Mouse (Mus musculus) liver, embryonic 13.5 days (tissue): ENCODE data around the gene Tshz2. TPM values are rescaled to one million over a fixed set of nuclear protein-coding genes. Genes with fewer than 3 reads are reported as not detected.
A peak's percentile ranks its signal among the peaks of the same experiment; 100 is the strongest.

Experiments
- ATAC-seq: fragments of 200-750 bp; cut with Nextera tagmentation; 2 replicates; pipeline ENCODE4 v1.8.0; 2017; ENCODE audit warnings: low read depth, mild to moderate bottlenecking, moderate number of reproducible peaks, moderate library complexity
- DNase-seq: peaks from one replicate; pipeline ENCODE4 v3.0.0; 2022
- H3K27ac ChIP-seq: fragments of 300-500 bp; sonication (generic); 2 replicates; pipeline ENCODE4 v1.5.1; 2015; ENCODE audit warnings: moderate library complexity, mild to moderate bottlenecking, inconsistent platforms
- H3K27me3 ChIP-seq: fragments of 300-500 bp; sonication (generic); 2 replicates; pipeline ENCODE4 v1.6.1; 2015; ENCODE audit warnings: mild to moderate bottlenecking, inconsistent platforms
- H3K36me3 ChIP-seq: fragments of 300-500 bp; sonication (generic); 2 replicates; pipeline ENCODE4 v1.6.1; 2015; ENCODE audit warnings: mild to moderate bottlenecking, inconsistent platforms
- H3K4me1 ChIP-seq: fragments of 300-500 bp; sonication (generic); replicated peaks from 2 replicates; pipeline ENCODE4 v1.6.1; 2015; ENCODE audit warnings: inconsistent platforms
- H3K4me2 ChIP-seq: fragments of 300-500 bp; sonication (generic); 2 replicates; pipeline ENCODE4 v1.6.1; 2015; ENCODE audit warnings: inconsistent platforms, mild to moderate bottlenecking, moderate library complexity
- H3K4me3 ChIP-seq: fragments of 300-500 bp; sonication (generic); replicated peaks from 2 replicates; pipeline ENCODE4 v1.5.1; 2015; ENCODE audit warnings: mild to moderate bottlenecking, inconsistent platforms
- H3K9ac ChIP-seq: fragments of 300-500 bp; sonication (generic); 2 replicates; pipeline ENCODE4 v1.6.1; 2015; ENCODE audit warnings: mild to moderate bottlenecking, inconsistent platforms
- H3K9me3 ChIP-seq: fragments of 300-500 bp; sonication (generic); replicated peaks from 2 replicates; pipeline ENCODE4 v1.6.1; 2016; ENCODE audit warnings: inconsistent platforms
- WGBS: fragments of 180-500 bp; shearing (Covaris S2); methylation state at CpG from one replicate; pipeline ENCODE4 v1.1.7; 2015; ENCODE audit not compliant: insufficient replicate concordance; 5-methylcytosine and 5-hydroxymethylcytosine counted together
- polyA plus RNA-seq: library from polyadenylated mRNA; unstranded; fragments of >200 nt; fragmentation: Nextera tagmentation; extraction: Ambion mirVana; gene quantifications from 2 replicates; pipeline ENCODE4 v1.2.1, GENCODE M21; 2015

The Tshz2 gene
- polyA plus RNA-seq, 1 experiment from 2014 or later = 1.0 TPM

DNA sequence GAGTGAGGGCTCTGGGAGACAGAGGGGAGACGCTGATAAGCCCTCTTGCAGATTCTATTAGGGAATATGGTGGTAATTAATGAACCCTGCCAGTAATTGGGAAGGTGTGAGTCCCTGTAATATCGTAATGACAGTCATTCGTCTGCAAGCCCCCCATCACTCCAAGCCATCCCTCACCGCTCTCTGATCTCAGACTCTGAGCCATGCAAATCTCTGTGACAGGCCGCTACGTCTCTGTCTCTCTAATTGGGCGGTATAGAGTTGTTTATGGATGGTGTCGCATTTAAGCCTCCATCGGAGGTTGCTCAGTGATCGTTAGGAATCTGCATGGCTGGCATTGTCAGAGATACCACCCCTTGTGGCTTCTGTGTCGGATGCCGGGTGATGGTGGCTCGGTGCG, 407.0 kb downstream of the Tshz2 start:
- H3K4me3 ChIP-seq = no peak overlapping the region
- ATAC-seq (no peak), DNase-seq (no peak)
- H3K9ac ChIP-seq = no peak overlapping the region
- H3K36me3 ChIP-seq = no peaks in the 10 kb centered on the region
- no peaks in the 10 kb centered on the region for H3K27me3 ChIP-seq
- no peaks in the 10 kb centered on the region for H3K4me1 ChIP-seq
- H3K27ac ChIP-seq = no peak overlapping the region
- H3K9me3 ChIP-seq = no peaks in the 10 kb centered on the region
- H3K4me2 ChIP-seq = no peak overlapping the region
- 75% methylated on average over 14 of the region's 14 CpGs for WGBS

DNA sequence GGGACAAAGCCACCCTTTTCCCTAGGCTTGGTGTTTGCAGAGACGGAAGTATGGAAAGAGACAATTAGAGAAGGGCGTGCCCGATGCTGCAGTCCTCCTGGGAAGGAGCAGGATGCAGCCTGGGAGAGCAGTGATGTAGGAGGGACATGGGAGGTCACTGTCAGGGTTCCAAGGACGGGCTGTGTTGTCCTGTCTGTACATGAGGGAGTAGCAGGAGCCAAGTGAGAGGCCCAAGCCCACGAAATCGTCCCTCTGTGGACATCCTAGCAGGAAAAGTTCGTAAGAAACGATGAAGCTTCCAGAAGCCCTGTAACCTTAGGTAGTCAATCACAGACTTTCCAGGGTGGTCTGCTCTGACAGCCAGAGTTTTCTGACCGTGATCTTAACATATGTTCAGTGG, 408.3 kb downstream of the Tshz2 start:
- DNase-seq = no peak
- H3K4me2 ChIP-seq = no peak overlapping the region
- no peaks in the 10 kb centered on the region for H3K27me3 ChIP-seq
- no peak for ATAC-seq
- 53% methylated on average over 9 of the region's 9 CpGs for WGBS
- H3K27ac ChIP-seq = no peak overlapping the region
- H3K9ac ChIP-seq = no peak overlapping the region
- 0 out of 2 replicates have a peak, but pooled peaks cover 3% of the 10 kb centered on the region for H3K9me3 ChIP-seq
- H3K36me3 ChIP-seq = no peaks in the 10 kb centered on the region
- no peaks in the 10 kb centered on the region for H3K4me1 ChIP-seq
- no peak overlapping the region for H3K4me3 ChIP-seq

DNA sequence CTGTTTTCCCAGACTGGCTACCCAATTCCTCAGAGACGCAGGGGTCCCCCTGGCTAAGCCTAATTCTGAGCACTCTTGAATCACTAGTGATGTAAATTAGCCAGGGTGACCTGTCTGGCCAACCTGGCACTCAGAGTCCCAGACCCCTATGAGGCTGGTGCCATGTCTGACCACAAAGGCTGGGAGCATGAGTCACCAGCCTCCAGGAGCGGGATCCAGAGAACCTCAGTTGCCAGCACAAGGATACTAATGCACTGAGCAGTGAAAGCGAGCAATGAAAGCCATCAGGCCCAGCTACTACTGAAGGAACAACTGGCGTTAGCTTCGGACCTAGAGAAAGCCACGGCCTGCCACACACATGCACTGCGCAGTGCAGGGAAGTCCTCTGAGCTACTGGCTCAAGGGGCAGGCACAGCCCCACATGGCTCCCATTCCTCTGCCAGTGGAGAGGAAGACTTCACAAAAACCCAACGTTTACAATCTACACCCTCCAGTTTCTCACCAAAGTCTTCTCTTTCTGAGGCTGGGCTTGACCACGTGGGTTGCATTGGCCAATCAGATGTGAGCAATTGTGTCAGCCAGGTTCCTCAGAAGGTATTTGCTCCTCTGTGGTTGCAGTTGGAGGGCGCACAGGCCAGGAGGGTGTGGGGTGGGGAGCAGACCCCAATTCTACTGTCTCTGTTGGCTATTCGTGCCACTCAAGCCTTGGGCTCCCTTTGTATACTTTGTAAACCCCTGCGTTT, 409.8 kb downstream of the Tshz2 start:
- H3K27me3 ChIP-seq = no peaks in the 10 kb centered on the region
- no peak overlapping the region for H3K4me3 ChIP-seq
- no peak overlapping the region for H3K9ac ChIP-seq
- no peak overlapping the region for H3K27ac ChIP-seq
- H3K36me3 ChIP-seq = no peaks in the 10 kb centered on the region
- DNase-seq (no peak), ATAC-seq (no peak)
- no peak overlapping the region for H3K4me2 ChIP-seq
- no peaks in the 10 kb centered on the region for H3K4me1 ChIP-seq
- 66% methylated on average over 12 of the region's 12 CpGs for whole genome bisulfite sequencing
- 0 out of 2 replicates have a peak, but pooled peaks cover 3% of the 10 kb centered on the region for H3K9me3 ChIP-seq

DNA sequence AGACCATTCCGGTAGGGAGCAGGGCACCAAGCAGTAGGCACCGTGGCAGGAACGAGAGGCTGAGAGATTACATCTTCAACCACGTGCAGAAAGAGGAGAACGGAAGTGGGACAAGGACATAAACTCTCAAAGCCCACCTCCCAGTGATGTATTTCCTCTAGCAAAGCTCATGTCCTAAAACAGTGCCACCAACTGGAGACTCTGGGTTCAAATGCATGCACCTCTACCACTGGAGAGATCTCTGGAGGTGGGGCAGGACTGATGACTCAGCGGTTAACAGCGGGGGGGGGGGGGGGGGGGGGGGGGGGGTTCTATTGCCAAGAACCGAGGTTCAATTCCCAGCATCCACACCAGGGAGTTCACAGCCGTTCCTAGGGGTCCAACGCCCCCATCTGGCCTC, 410.5 kb downstream of the Tshz2 start:
- Histone ChIP-seq H3K36me3 (no peaks in the 10 kb centered on the region), H3K9me3 (0 out of 2 replicates have a peak, but pooled peaks cover 3% of the 10 kb centered on the region), H3K4me2 (no peak overlapping the region), H3K9ac (no peak overlapping the region), H3K4me3 (no peak overlapping the region), H3K4me1 (no peaks in the 10 kb centered on the region), H3K27ac (no peak overlapping the region), H3K27me3 (no peaks in the 10 kb centered on the region)
- DNase-seq = no peak
- ATAC-seq = no peak
- WGBS = 61% methylated on average over 8 of the region's 10 CpGs

DNA sequence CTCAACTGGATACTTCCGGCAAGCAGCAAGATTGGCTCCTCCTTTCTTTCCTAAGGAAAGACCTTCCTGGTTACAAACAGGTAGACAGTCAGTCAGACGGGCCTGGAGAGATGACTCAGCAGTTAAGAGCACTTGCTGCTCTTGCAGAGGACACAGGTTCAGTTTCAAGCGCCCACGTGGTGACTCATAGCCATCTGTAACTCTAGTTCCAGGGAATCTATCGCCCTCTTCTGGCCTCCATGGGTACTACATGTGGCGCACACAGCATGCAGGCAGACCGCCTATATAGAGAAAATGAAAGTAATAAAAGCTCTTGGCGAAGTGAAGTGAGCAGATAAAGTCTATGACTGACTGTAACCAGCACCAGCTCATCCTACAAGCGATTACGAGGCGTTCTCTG, 413.1 kb downstream of the Tshz2 start:
- Histone ChIP-seq H3K4me3 (no peak overlapping the region), H3K9me3 (0 out of 2 replicates have a peak, but pooled peaks cover 3% of the 10 kb centered on the region), H3K4me2 (no peak overlapping the region), H3K9ac (no peak overlapping the region), H3K27ac (no peak overlapping the region), H3K27me3 (no peaks in the 10 kb centered on the region), H3K4me1 (no peaks in the 10 kb centered on the region), H3K36me3 (no peaks in the 10 kb centered on the region)
- DNase-seq = no peak
- ATAC-seq = no peak
- WGBS = 66% methylated on average over 11 of the region's 11 CpGs

DNA sequence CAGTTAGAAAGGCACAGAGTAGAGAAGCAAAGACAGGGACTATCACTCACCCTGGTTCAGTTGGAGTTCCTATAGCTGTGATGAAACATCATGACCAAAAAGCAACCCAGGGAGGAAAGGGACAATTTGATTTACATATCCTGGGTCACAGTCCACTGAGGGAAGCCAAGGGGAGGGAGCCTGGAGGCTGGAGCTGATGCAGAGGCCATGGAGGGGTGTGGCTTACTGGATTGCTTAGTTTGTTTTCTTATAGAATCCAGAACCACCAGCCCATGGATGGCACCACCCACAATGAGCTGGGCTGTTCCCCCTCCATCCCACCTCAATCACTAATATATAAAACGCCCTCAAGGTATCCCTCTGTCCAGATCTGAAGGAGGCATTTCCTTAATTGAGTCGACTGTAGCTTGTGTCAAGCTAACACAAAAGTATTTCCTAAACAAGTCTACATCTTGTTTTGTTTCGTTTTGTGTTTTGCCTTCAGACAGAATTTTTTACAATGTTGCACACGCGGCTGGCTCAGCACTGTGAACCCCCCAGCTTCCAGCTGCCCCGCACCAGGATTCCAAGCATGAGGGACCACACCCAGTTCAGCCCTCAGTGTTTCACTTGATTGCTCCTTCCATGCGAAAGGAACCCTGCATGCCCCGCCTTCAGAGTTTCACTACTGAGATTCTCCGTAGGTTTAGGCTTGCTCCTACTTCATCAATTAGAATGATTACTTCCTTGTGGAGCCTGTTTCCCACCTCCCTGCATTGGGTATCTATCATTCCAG, 413.7 kb downstream of the Tshz2 start:
- DNase-seq = no peak
- 0 out of 2 replicates have a peak, but pooled peaks cover 3% of the 10 kb centered on the region for H3K9me3 ChIP-seq
- no peak for ATAC-seq

DNA sequence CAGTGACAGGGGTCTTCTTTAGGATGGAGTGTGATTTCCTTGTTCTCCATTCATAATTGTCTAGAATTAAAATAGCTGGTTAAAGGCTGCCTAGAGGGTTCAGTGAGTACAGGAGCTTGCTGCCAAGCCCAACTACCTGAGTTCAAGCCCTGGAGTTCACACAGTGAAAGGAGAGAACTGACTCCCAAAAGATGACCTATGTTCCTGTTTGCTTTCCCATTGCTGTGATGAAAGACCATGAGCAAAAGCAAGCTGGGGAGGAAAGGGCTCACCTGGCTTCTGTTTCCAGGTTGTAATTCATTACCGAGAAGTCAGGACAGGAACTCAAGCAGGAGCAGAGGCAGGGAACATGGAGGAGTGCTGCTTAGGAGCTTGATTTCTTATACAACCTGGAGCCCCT, 416.0 kb downstream of the Tshz2 start:
- Histone ChIP-seq H3K9me3 (0 out of 2 replicates have a peak, but pooled peaks cover 3% of the 10 kb centered on the region), H3K4me1 (no peaks in the 10 kb centered on the region), H3K36me3 (no peaks in the 10 kb centered on the region), H3K4me2 (no peak overlapping the region), H3K4me3 (no peak overlapping the region), H3K27me3 (no peaks in the 10 kb centered on the region), H3K9ac (no peak overlapping the region), H3K27ac (no peak overlapping the region)
- ATAC-seq = no peak
- no peak for DNase-seq
- 71% methylated on average over 1 of the region's 1 CpGs for WGBS

More for the DNA sequence above, 413.7 kb downstream of the Tshz2 start:
- Histone ChIP-seq H3K27me3 (no peaks in the 10 kb centered on the region), H3K4me2 (no peak overlapping the region), H3K27ac (no peak overlapping the region), H3K4me3 (no peak overlapping the region), H3K4me1 (no peaks in the 10 kb centered on the region), H3K9ac (no peak overlapping the region), H3K36me3 (no peaks in the 10 kb centered on the region)
- 70% methylated on average over 9 of the region's 9 CpGs for WGBS

DNA sequence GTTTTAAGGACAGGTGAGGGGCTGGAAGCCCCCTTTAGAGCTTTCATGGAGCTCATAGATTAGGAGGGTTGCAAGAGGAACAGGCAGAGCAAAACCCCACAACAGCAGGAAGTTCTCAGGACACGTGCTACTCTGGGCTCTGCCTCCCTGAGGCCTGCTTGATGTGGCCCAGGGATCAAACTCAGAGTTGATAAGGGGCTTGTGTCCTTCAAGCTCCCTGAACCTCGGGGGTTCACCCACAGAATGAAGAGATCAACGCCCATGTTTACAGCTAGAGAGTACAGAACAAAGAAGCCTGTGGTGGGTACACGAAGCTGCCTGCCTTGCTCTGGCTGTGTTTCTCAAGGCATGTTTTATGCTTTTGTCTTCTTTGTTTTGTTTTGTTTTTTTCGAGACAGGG, 417.8 kb downstream of the Tshz2 start:
- ATAC-seq = no peak
- 37% methylated on average over 5 of the region's 5 CpGs for WGBS

DNA sequence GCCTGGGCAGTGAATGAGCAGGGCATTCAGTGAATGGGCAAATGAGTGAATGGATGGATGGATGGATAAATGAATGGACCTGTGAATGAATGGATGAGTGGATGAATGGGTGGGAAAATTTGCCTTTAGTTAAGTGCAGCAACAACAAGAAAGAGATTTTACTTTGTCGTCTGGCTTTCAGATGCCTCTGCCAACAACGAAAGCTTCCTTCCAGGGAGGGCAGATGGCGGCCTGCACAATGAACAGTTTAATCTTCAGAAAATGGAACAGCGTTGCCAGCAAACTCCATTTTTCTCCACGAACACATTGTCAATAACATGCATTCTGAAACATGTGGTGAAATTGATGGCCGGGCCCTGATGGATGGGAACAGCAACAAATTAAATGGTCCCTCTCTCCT, 418.6 kb downstream of the Tshz2 start:
- ATAC-seq = no peak
- no peak for DNase-seq
- H3K4me3 ChIP-seq = no peak overlapping the region
- H3K27ac ChIP-seq = no peak overlapping the region
- no peaks in the 10 kb centered on the region for H3K9me3 ChIP-seq
- 76% methylated on average over 6 of the region's 6 CpGs for WGBS
- no peaks in the 10 kb centered on the region for H3K4me1 ChIP-seq
- H3K9ac ChIP-seq = no peak overlapping the region
- no peaks in the 10 kb centered on the region for H3K36me3 ChIP-seq
- H3K27me3 ChIP-seq = no peaks in the 10 kb centered on the region
- no peak overlapping the region for H3K4me2 ChIP-seq

More for the DNA sequence above, 417.8 kb downstream of the Tshz2 start:
- 0 out of 2 replicates have a peak, but pooled peaks cover 3% of the 10 kb centered on the region for H3K9me3 ChIP-seq
- no peak overlapping the region for H3K9ac ChIP-seq
- no peak overlapping the region for H3K4me3 ChIP-seq
- H3K27ac ChIP-seq = no peak overlapping the region
- no peak for DNase-seq
- H3K4me1 ChIP-seq = no peaks in the 10 kb centered on the region
- H3K27me3 ChIP-seq = no peaks in the 10 kb centered on the region
- H3K4me2 ChIP-seq = no peak overlapping the region
- H3K36me3 ChIP-seq = no peaks in the 10 kb centered on the region

DNA sequence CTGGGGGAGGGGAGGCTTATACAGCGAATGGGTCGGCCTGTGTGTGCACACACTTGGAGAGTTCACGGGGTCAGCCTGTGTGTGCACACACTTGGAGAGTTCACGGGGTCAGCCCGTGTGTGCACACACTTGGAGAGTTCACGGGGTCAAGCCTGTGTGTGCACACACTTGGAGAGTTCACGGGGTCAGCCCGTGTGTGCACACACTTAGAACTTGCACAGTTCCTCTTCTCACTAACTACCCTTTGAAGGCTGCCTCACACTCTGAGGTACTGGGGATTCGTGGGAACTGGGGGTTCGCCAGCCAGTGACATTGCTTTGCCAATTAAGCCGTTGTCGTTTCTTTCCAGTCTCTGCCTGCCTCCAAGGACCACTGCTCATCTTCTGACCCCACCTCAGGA, 422.1 kb downstream of the Tshz2 start:
- no peak for DNase-seq
- no peak overlapping the region for H3K9ac ChIP-seq
- H3K4me3 ChIP-seq = no peak overlapping the region
- no peaks in the 10 kb centered on the region for H3K27me3 ChIP-seq
- no peaks in the 10 kb centered on the region for H3K36me3 ChIP-seq
- no peak overlapping the region for H3K27ac ChIP-seq
- H3K9me3 ChIP-seq = no peaks in the 10 kb centered on the region
- ATAC-seq = peak; percentile 36; the same call in 1 of the 2 replicates
- 56% methylated on average over 12 of the region's 12 CpGs for WGBS
- H3K4me1 ChIP-seq = no peaks in the 10 kb centered on the region
- no peak overlapping the region for H3K4me2 ChIP-seq

DNA sequence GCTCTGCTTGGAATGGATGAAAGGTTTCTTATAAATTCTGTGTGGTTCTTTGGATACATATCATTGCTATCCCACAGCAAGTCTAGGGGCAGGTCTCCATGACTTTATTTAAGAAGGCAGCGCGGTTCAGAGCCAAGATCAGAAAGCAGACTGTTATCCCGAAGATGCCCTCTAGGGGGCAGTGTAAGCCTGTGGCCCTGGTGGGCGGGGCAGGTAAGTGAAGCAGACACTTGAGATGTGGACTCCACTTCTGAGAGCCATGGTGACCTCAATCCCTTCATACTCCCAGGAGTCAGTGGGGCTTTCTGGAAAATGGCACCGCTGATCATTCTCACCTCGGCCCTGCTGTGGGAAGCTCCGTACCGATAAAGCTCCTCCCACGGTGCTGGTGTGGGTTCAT, 422.6 kb downstream of the Tshz2 start:
- no peaks in the 10 kb centered on the region for H3K9me3 ChIP-seq
- WGBS = 24% methylated on average over 9 of the region's 9 CpGs
- no peaks in the 10 kb centered on the region for H3K27me3 ChIP-seq
- H3K36me3 ChIP-seq = no peaks in the 10 kb centered on the region
- no peak overlapping the region for H3K9ac ChIP-seq
- no peak overlapping the region for H3K27ac ChIP-seq
- DNase-seq (peak; percentile 37), ATAC-seq (0 out of 2 replicates have a peak, but pooled peaks have one; percentile 39)
- no peak overlapping the region for H3K4me3 ChIP-seq
- H3K4me1 ChIP-seq = no peaks in the 10 kb centered on the region
- H3K4me2 ChIP-seq = no peak overlapping the region
